Mouse (Mus musculus) hindbrain, embryonic 10.5 days (tissue): ENCODE results near the gene Gm13539. TPM values are rescaled to one million over a fixed set of nuclear protein-coding genes. Genes with fewer than 3 reads are reported as not detected.
"Not testable (repeated sequence)": the region's sequence is repeated elsewhere in the genome, so short reads cannot be mapped to it uniquely, and the experiment has no call there.

Source experiments
- DNase-seq: peaks from one replicate; pipeline ENCODE4 v3.0.0-alpha.2; 2017; ENCODE audit warnings: low spot score
- H3K27ac ChIP-seq: fragments of 300-500 bp; sonication (generic); 2 replicates; pipeline ENCODE4 v1.5.1; 2016; ENCODE audit warnings: mild to moderate bottlenecking, moderate library complexity
- H3K27me3 ChIP-seq: fragments of 300-500 bp; sonication (generic); 2 replicates; pipeline ENCODE4 v1.6.1; 2016; ENCODE audit warnings: mild to moderate bottlenecking; ENCODE audit not compliant: poor library complexity, insufficient read depth, severe bottlenecking
- H3K36me3 ChIP-seq: fragments of 300-500 bp; sonication (generic); 2 replicates; pipeline ENCODE4 v1.6.1; 2016; ENCODE audit warnings: mild to moderate bottlenecking, moderate library complexity
- H3K4me1 ChIP-seq: fragments of 300-500 bp; sonication (generic); replicated peaks from 2 replicates; pipeline ENCODE4 v1.6.1; 2016; ENCODE audit warnings: mild to moderate bottlenecking
- H3K4me3 ChIP-seq: fragments of 300-500 bp; sonication (generic); 2 replicates; pipeline ENCODE4 v1.5.1; 2016; ENCODE audit warnings: mild to moderate bottlenecking, moderate library complexity
- H3K9me3 ChIP-seq: fragments of 300-500 bp; sonication (generic); 2 replicates; pipeline ENCODE4 v1.6.1; 2016; ENCODE audit warnings: mild to moderate bottlenecking, moderate library complexity
- WGBS: fragments of 180-500 bp; shearing (Covaris S2); methylation state at CpG from one replicate; pipeline ENCODE4 v1.1.7; 2016; 5-methylcytosine and 5-hydroxymethylcytosine counted together
- polyA plus RNA-seq: library from polyadenylated mRNA; unstranded; fragments of >200 nt; fragmentation: Nextera tagmentation; extraction: Ambion mirVana; gene quantifications from 2 replicates; pipeline ENCODE4 v1.2.1, GENCODE M21; 2016

Gene Gm13539
- polyA plus RNA-seq = not detected in 2 replicates

DNA sequence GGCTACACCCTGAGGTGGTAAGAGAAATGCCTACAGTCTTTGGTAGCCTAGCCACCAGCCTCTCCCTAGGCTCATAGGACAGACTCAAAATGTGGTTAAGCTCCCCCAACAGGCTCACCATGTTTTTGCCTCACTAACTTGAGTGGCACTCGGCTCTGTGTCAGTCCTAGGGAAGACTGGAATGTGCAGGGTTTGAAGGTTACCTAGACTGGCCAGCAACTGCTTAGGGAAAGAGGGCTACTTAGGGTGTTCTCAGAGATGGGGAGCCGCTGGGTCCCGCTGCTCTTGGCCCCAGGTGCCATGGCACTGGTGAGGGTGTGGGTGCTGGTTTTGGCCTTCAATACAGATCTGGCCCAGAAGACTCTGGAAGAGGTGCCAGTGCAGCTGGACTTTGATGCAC lies at the start of gene Gm13539:
TSS of gene Gm13539 (plus strand) at position 301 of the 400 bp plus-strand sequence.
- DNase-seq = no peak
- WGBS = 82% methylated on average over 3 of the region's 3 CpGs
- H3K27ac ChIP-seq = no peak within 1 kb of the TSS
- no peaks in the 10 kb centered on the region for H3K27me3 ChIP-seq
- no peaks in the 10 kb centered on the region for H3K36me3 ChIP-seq
- H3K4me3 ChIP-seq = no peak within 1 kb of the TSS
- H3K4me1 ChIP-seq = peaks cover 19% of the 10 kb centered on the region
- H3K9me3 ChIP-seq = no peaks in the 10 kb centered on the region

DNA sequence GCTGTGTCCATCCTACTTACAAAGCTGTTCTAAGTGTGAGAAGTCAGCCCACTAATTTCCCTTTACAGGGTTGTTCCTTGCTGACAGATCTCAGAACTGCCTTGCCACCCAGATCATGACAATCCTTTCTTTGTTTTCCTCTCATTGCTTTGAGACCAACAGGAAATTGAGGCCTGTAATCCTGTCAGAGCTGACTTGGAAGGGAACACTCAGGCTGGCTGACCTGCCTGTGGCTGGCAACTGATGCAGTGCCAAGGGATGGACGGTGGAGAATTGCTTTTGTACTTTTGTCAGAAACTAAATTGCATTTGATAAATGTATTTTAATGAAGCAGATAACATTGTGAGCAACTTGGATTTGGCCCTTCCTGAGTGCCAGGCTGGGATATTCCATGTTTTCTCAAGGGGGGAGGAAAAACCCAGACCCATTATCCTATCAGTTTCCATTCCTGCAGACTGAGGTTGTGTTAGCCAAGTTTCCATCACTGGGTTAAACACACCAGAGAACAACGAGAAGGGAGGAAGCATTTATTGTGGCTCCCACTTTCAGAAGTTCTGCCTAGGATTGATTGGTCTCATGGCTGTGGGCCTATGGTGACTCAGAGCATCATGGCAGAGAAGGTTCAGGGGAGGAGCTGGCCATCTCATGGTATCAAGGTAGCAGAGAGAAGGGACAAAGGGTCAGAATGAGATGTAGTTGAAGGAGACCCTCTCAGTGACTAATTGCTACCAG lies 48.7 kb upstream of the Gm13539 start:
- Histone ChIP-seq H3K27me3 (no peaks in the 10 kb centered on the region), H3K4me1 (no peaks in the 10 kb centered on the region), H3K9me3 (peaks cover under 1% of the 10 kb centered on the region; the same call in 1 of the 2 replicates), H3K4me3 (no peak overlapping the region), H3K36me3 (no peaks in the 10 kb centered on the region), H3K27ac (no peak overlapping the region)
- 68% methylated on average over 2 of the region's 2 CpGs for WGBS
- no peak for DNase-seq

DNA sequence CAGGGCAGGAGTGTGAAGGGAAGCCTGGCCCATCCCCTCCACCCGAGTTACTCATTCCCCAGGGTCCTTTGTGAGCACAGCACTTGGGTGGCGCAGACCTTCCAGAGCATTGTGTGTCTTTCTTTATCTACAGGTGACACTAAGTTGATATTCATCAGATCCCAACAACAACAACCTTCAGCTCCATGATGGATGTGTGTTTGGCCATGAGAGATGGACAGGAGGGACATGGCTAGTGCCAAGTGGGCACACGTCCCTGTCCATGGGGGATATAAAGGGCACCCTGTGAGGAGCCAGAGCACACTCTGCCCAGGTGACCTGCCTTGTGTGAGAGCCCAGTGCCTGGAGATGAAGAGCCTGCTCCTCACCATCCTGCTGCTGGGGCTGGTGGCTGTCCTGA lies 45.3 kb upstream of the Gm13539 start, which contains the start of gene Obp2b:
TSS of gene Obp2b (plus strand) at position 301 of the 400 bp plus-strand sequence.
- H3K27me3 ChIP-seq, DNase-seq, H3K4me3 ChIP-seq, H3K27ac ChIP-seq, H3K4me1 ChIP-seq, H3K9me3 ChIP-seq, H3K36me3 ChIP-seq: not testable (repeated sequence)
- 82% methylated on average over 3 of the region's 3 CpGs for WGBS

DNA sequence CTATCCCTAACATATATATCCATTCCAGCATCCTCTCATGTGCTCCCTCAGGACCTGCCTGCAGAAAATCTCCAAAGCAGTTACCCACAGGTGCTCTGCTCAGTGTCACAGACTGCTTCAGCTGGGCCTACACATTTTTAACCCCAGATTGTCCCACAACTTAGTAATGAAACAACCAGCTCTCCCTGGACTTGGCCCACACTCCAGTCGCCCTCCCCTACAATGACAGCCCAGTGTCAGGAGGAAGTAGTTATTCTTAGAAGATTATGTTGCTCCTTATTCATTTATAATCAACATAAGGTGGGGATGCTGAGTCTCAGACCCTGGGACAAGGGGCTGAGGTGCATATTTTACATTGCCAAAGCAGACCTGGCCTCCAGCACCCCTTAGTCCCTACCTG lies 40.4 kb upstream of the Gm13539 start:
- 0 out of 2 replicates have a peak, but pooled peaks cover 5% of the 10 kb centered on the region for H3K9me3 ChIP-seq
- no peaks in the 10 kb centered on the region for H3K4me1 ChIP-seq
- no peak overlapping the region for H3K4me3 ChIP-seq
- no peak for DNase-seq
- H3K27ac ChIP-seq = no peak overlapping the region
- H3K36me3 ChIP-seq = no peaks in the 10 kb centered on the region
- WGBS = 63% methylated on average over 1 of the region's 1 CpGs
- no peaks in the 10 kb centered on the region for H3K27me3 ChIP-seq

DNA sequence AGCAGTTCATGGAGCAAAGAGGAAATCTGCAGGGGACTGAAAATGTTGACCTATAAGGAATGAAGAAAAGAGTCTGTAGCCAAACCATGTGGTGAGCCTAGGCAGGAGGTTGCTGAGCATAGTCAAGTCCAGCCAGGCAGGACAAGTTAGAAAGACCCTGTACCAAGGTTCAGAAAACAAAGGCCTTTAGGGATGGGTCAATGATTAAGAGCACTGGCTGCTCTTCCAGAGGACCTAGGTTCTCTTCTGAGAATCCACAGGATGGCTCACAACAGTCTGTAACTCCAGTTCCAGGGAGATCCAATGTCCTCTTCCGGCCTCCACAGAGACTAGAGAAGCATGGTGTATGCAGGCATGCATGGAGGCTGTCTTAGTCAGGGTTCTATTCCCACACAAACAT lies 27.9 kb upstream of the Gm13539 start:
- no peak for DNase-seq
- H3K36me3 ChIP-seq = no peaks in the 10 kb centered on the region
- WGBS = 91% methylated on average over 1 of the region's 1 CpGs
- no peak overlapping the region for H3K4me3 ChIP-seq
- H3K9me3 ChIP-seq = no peaks in the 10 kb centered on the region; the same call in 1 of the 2 replicates
- no peaks in the 10 kb centered on the region for H3K27me3 ChIP-seq
- H3K27ac ChIP-seq = no peak overlapping the region
- H3K4me1 ChIP-seq = no peaks in the 10 kb centered on the region

DNA sequence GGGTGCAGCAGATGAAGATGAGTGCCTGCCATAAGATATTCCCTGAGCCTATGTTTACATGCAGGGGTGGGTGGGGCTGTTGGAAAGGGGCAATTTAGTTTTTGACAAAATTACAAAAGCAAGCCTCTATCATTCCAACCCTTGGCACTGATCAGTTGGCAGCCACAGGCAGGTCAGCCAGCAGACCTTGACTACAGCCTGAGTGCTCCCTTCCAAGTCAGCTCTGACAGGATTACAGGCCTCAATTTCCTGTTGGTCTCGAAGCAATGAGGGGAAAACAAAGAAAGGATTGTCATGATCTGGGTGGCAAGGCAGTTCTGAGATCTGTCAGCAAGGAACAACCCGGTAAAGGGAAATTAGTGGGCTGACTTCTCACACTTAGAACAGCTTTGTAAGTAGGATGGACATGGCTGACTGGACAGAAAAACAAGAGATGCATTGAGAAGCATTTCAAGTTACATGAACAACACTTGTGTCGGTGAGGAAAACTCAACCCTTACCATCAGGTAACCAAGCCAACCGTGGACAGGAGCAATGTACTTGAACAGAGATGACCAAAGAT lies 23.9 kb upstream of the Gm13539 start:
- no peak for DNase-seq
- H3K4me3 ChIP-seq = no peak overlapping the region
- H3K36me3 ChIP-seq = no peaks in the 10 kb centered on the region
- H3K27me3 ChIP-seq = no peaks in the 10 kb centered on the region
- WGBS = 64% methylated on average over 4 of the region's 4 CpGs
- no peaks in the 10 kb centered on the region for H3K4me1 ChIP-seq
- no peak overlapping the region for H3K27ac ChIP-seq
- no peaks in the 10 kb centered on the region; the same call in 1 of the 2 replicates for H3K9me3 ChIP-seq

DNA sequence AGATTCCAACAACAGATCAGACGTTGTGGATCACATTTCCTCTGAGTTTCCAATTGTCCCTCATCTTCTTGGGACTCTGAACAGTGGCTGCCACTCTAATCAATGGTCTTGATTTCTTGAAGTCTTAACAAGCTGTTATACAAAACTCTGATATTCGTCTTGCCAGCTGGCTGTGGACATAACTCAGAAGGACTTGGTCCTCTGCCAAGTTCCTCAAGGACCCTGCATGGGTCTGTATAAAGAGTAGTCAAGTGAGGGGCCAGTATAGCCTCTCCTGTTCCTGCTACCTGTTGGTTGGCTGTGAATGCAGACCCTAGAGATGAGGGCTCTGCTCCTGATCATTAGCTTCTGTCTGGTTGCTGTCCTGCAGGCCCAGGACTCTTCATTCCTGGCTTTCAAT lies 16.8 kb upstream of the Gm13539 start, which contains the start of gene Lcn3:
TSS of gene Lcn3 (plus strand) at position 301 of the 400 bp plus-strand sequence.
- Histone ChIP-seq H3K27ac (no peak within 1 kb of the TSS), H3K27me3 (0 out of 2 replicates have a peak, but pooled peaks cover 4% of the 10 kb centered on the region), H3K36me3 (no peaks in the 10 kb centered on the region), H3K4me1 (no peaks in the 10 kb centered on the region), H3K9me3 (no peaks in the 10 kb centered on the region), H3K4me3 (no peak within 1 kb of the TSS)
- 63% methylated on average over 2 of the region's 2 CpGs for WGBS
- no peak for DNase-seq

DNA sequence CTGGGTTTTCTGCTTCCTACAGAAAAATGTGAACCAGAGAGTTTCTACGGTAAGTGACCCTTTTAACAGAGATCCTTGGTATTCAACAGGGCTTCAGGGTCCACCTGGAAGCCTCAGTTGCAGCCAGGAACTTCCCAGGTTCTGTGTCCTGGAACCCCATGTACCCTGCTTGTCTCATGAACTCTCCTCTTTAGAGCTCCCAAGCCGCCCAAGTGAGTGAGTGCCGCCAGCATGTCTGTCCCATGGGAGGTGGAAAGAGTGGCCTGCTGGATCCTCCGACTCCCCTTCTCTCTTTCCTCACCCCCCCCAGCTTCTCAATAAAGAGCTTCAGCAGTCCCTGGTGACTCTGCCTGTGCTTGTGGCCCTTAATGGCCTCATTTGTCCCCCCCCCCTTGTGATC lies 14.3 kb upstream of the Gm13539 start:
- DNase-seq = no peak
- Histone ChIP-seq H3K4me1 (no peaks in the 10 kb centered on the region), H3K9me3 (no peaks in the 10 kb centered on the region), H3K27ac (no peak overlapping the region), H3K4me3 (no peak overlapping the region), H3K27me3 (0 out of 2 replicates have a peak, but pooled peaks cover 4% of the 10 kb centered on the region), H3K36me3 (no peaks in the 10 kb centered on the region)
- WGBS = 76% methylated on average over 4 of the region's 4 CpGs

DNA sequence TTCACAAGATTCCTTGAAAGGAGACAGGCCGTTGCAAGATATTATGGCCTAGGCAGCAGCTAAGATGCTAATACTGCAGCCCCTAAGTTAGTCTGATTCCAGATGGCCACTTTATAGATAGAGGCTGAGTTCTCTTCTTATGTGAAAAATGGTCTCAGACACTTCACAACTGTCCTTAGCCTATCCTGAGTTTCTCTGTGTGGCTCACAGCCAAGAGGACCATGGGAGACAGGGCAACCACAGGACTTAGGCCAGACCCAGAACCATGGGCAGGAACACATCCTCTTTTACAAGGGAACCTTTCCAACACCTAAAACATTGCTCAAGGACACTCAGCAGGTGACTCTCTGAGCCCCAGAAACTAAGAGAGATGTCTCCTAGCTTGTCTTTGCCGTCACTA lies 8.6 kb upstream of the Gm13539 start:
- Histone ChIP-seq H3K36me3 (no peaks in the 10 kb centered on the region), H3K27me3 (0 out of 2 replicates have a peak, but pooled peaks cover 4% of the 10 kb centered on the region), H3K27ac (no peak overlapping the region), H3K4me3 (no peak overlapping the region), H3K9me3 (no peaks in the 10 kb centered on the region), H3K4me1 (0 out of 2 replicates have a peak, but pooled peaks cover 4% of the 10 kb centered on the region)
- 85% methylated on average over 2 of the region's 2 CpGs for WGBS
- DNase-seq = no peak

DNA sequence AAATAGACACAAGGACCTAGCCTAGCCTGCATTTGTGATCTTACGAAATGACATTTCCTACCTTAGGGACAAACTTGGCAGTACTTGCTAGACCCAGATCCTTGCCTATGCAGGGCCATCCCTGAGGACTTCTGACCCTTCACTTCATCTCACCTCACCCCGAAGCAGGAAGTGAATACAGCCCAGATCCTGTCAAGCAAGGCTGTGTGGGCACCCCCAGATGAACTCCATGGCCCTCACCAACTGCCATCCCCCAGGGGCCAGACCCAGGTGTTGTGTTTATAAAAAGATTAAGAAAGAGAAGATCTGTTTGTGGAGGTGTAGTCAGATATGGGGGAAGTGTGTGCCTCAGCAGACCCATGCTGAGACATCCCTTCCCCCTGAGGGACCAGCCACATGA lies 7.4 kb upstream of the Gm13539 start:
- Histone ChIP-seq H3K4me3 (no peak overlapping the region), H3K4me1 (0 out of 2 replicates have a peak, but pooled peaks cover 4% of the 10 kb centered on the region), H3K9me3 (no peaks in the 10 kb centered on the region), H3K36me3 (no peaks in the 10 kb centered on the region), H3K27me3 (0 out of 2 replicates have a peak, but pooled peaks cover 2% of the 10 kb centered on the region), H3K27ac (no peak overlapping the region)
- DNase-seq = no peak
- 81% methylated on average over 2 of the region's 2 CpGs for WGBS

DNA sequence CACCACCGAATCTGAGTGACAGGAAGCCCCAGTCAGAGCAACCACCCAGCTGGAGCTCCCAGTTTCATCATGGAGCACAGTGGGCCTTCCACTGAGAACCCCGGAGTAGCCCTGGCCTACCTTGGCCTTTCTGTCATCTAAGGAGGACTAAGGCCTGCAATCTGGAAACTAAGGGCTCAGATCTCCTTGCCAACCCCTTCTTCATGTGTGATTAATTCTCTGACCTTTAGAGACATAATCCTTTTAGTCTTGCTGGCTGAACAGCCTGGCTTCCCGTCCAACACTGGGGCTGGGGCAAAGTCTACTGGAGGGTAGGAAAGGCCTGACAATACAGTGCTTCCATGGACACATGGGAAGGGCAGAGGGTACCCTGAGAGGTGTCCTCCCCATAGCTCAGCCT lies 6.1 kb upstream of the Gm13539 start:
- WGBS = 79% methylated on average over 3 of the region's 3 CpGs
- H3K9me3 ChIP-seq = no peaks in the 10 kb centered on the region
- no peaks in the 10 kb centered on the region for H3K27me3 ChIP-seq
- H3K4me1 ChIP-seq = 0 out of 2 replicates have a peak, but pooled peaks cover 4% of the 10 kb centered on the region
- no peak overlapping the region for H3K27ac ChIP-seq
- DNase-seq = no peak
- H3K36me3 ChIP-seq = no peaks in the 10 kb centered on the region
- no peak overlapping the region for H3K4me3 ChIP-seq

DNA sequence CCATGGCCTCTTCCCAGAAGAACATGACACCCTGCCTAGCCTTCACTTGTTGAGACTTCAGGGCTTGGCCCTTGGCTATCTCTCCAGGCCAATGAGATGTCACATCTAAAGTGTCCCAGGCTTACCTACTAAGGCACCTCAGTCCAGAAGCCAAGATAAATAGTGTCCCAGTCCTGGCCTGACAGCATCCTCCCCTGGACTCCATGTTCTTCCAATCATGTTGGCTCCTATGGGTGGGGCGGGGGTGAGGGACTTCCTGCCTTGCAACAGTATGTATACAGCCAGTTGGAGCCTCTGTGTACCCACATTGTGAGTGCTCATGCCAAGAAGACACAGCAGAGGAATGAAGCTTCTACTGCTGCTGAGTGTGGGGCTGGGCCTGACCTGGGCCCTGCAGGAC lies 5.3 kb upstream of the Gm13539 start, which contains the start of gene Lcn11:
TSS of gene Lcn11 (plus strand) at position 301 of the 400 bp plus-strand sequence.
- no peak within 1 kb of the TSS for H3K4me3 ChIP-seq
- 0 out of 2 replicates have a peak, but pooled peaks cover 4% of the 10 kb centered on the region for H3K4me1 ChIP-seq
- no peaks in the 10 kb centered on the region for H3K27me3 ChIP-seq
- H3K9me3 ChIP-seq = no peaks in the 10 kb centered on the region
- H3K27ac ChIP-seq = no peak within 1 kb of the TSS
- WGBS = 86% methylated on average over 1 of the region's 1 CpGs
- no peaks in the 10 kb centered on the region for H3K36me3 ChIP-seq
- DNase-seq = no peak

DNA sequence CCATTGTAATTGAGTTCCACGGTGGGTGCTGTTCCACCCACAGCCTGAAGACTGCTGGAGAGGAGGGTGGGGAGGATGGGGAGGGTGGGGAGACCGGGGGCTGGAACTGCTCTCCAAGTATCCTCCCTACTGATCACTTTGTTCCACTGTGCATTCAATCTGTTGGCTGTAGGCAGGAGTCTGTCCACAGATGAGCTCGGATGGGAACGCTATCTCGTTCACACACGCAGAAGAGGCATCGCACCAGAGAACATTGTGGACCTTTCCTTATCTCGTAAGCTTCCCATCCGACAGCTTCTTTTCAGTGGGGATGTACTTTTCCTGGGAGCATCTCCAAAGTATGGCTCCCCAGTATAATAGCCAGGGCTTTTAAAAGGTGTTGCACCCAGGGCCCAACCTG lies 3.0 kb upstream of the Gm13539 start:
- H3K4me3 ChIP-seq = no peak overlapping the region
- 90% methylated on average over 9 of the region's 9 CpGs for WGBS
- no peaks in the 10 kb centered on the region for H3K27me3 ChIP-seq
- H3K4me1 ChIP-seq = 0 out of 2 replicates have a peak, but pooled peaks cover 4% of the 10 kb centered on the region
- H3K36me3 ChIP-seq = no peaks in the 10 kb centered on the region
- H3K9me3 ChIP-seq = no peaks in the 10 kb centered on the region
- H3K27ac ChIP-seq = no peak overlapping the region
- no peak for DNase-seq
